Mouse (Mus musculus): Measurements from ENCODE around the gene Zfr.

DNA sequence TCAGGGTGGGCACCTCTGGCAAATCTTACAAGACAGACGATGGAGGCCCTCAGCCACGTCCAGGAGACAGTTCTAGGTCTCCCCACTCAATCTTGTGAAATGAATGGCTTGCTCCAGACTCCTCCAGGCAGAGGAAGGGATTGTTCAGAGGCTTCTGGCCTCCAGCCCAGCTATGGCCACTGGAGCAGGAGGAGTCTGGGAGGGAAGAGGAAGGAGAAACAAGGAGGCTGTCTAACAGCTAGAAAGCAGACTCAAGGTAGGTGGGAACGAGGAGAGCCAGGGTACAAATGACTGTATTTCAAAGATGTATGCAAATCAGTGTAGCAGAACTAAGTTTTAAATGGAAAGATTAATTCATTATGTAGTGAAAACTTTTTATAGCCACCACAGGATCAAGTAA is 13.9 kb upstream of the Zfr start:
- TF ChIP-seq CHD2 (IDR thresholded peaks at IDR 0.05; ENCODE audit: low read length) (no peak), EP300 (IDR thresholded peaks at IDR 0.05; ENCODE audit: low read length) (peak; percentile 60), MAZ (IDR thresholded peaks at IDR 0.05; ENCODE audit: low read depth, low read length) (no peak), MEF2A (IDR thresholded peaks at IDR 0.05; ENCODE audit: borderline replicate concordance, low read depth, low read length) (peak; percentile 28; the same call in 1 of the 2 replicates), TBP (conservative IDR thresholded peaks at IDR 0.05; ENCODE audit: low read depth, low read length) (no peak), CTCF (conservative IDR thresholded peaks at IDR 0.05 in 1 of 2, IDR thresholded peaks at IDR 0.05 in 1 of 2; ENCODE audit: low read depth in 2 of 2, low read length in 2 of 2) (no peak), POLR2A (IDR thresholded peaks at IDR 0.05; ENCODE audit: low read depth, low read length) (no peak), NELFE (IDR thresholded peaks at IDR 0.05; ENCODE audit: low read depth, low read length) (no peak), KAT2A (IDR thresholded peaks at IDR 0.05; ENCODE audit: insufficient replicate concordance, low read length) (no peak), E2F4 (IDR thresholded peaks at IDR 0.05; ENCODE audit: insufficient replicate concordance, low read depth, low read length) (no peak), SIN3A (IDR thresholded peaks at IDR 0.05; ENCODE audit: low read length) (0 out of 2 replicates have a peak, but pooled peaks have one; percentile 22), ZKSCAN1 (IDR thresholded peaks at IDR 0.05; ENCODE audit: borderline replicate concordance, low read depth, low read length) (no peak)
